Mouse (Mus musculus) heart, embryonic 13.5 days (tissue): Measurements from ENCODE around the gene Get4. TPM values are rescaled to one million over a fixed set of nuclear protein-coding genes. Genes with fewer than 3 reads are reported as not detected.

Source experiments
- ATAC-seq: fragments of 200-750 bp; cut with Nextera tagmentation; 2 replicates; pipeline ENCODE4 v1.8.0; 2017; ENCODE audit warnings: moderate TSS enrichment; ENCODE audit not compliant: insufficient number of reproducible peaks, low FRiP score, low TSS enrichment; ENCODE audit errors: extremely low read depth
- H3K27ac ChIP-seq: fragments of 300-500 bp; sonication (generic); replicated peaks from 2 replicates; pipeline ENCODE4 v1.5.1; 2015; ENCODE audit warnings: moderate library complexity, mild to moderate bottlenecking, inconsistent platforms
- H3K27me3 ChIP-seq: fragments of 300-500 bp; sonication (generic); replicated peaks from 2 replicates; pipeline ENCODE4 v1.6.1; 2015; ENCODE audit warnings: mild to moderate bottlenecking, inconsistent platforms
- H3K36me3 ChIP-seq: fragments of 300-500 bp; sonication (generic); 2 replicates; pipeline ENCODE4 v1.6.1; 2015; ENCODE audit warnings: mild to moderate bottlenecking, inconsistent platforms
- H3K4me1 ChIP-seq: fragments of 300-500 bp; sonication (generic); 2 replicates; pipeline ENCODE4 v1.6.1; 2015; ENCODE audit warnings: inconsistent platforms
- H3K4me2 ChIP-seq: fragments of 300-500 bp; sonication (generic); 2 replicates; pipeline ENCODE4 v1.6.1; 2015; ENCODE audit warnings: inconsistent platforms, mild to moderate bottlenecking, moderate library complexity
- H3K4me3 ChIP-seq: fragments of 300-500 bp; sonication (generic); 2 replicates; pipeline ENCODE4 v1.5.1; 2015; ENCODE audit warnings: moderate library complexity, mild to moderate bottlenecking, inconsistent platforms
- H3K9ac ChIP-seq: fragments of 300-500 bp; sonication (generic); 2 replicates; pipeline ENCODE4 v1.6.1; 2015; ENCODE audit warnings: inconsistent platforms, mild to moderate bottlenecking, moderate library complexity
- H3K9me3 ChIP-seq: fragments of 300-500 bp; sonication (generic); 2 replicates; pipeline ENCODE4 v1.6.1; 2016; ENCODE audit warnings: inconsistent platforms
- WGBS: fragments of 180-500 bp; shearing (Covaris S2); methylation state at CpG from one replicate; pipeline ENCODE4 v1.1.7; 2015; ENCODE audit warnings: mixed read lengths; 5-methylcytosine and 5-hydroxymethylcytosine counted together
- polyA plus RNA-seq: library from polyadenylated mRNA; unstranded; fragments of >200 nt; fragmentation: Nextera tagmentation; extraction: Ambion mirVana; gene quantifications from 2 replicates; pipeline ENCODE4 v1.2.1, GENCODE M21; 2015

The Get4 gene
- polyA plus RNA-seq, 1 experiment from 2014 or later: 127 TPM

DNA sequence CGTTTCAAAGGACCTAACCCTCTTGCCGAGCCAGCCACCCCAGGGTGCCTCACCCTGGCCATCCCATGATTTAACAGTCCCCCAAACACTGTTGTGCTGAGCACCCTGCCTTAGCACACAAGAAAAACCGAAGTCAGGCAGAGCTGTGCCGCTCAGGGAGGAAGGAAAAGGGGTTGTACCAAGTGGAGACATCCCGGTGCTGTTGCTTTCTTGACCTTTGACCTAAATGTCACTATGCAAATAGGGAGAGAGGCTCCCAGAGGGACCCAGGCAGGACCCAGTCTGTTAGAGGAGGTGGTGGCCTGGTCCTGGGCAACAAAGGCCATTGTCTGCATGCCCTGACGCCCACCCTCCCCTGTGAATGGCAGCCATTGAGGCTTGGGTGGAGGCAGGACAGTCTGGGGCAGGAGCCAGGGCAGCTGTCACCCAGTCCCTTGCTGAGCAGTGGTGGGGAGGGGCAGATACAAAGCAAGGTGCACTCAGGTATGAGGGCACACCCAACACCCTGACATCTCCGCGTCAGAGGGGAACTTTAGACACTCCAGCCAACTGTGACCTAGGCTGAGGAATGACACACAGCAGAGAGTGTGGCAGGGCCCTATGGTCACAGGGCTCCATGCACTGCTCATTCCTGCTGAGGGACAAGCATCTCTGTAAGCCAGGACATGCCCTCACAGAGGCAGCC is 33.4 kb downstream of the Get4 start:
- Histone ChIP-seq H3K4me3 (no peak overlapping the region), H3K36me3 (no peaks in the 10 kb centered on the region), H3K27me3 (peaks cover 9% of the 10 kb centered on the region), H3K4me1 (peaks cover 41% of the 10 kb centered on the region), H3K9ac (peak overlapping the region; percentile 50; the same call in 1 of the 2 replicates), H3K27ac (peak overlapping the region; percentile 15; the same call in 1 of the 2 replicates), H3K4me2 (no peak overlapping the region), H3K9me3 (no peaks in the 10 kb centered on the region)
- ATAC-seq: no peak
- WGBS: 45% methylated on average over 8 of the region's 8 CpGs

GRCm38 (mm10) chr5:139286142-139286941 is 34.2 kb downstream of the Get4 start:
- no peak for ATAC-seq
- H3K9ac ChIP-seq: peak overlapping the region; percentile 50

DNA sequence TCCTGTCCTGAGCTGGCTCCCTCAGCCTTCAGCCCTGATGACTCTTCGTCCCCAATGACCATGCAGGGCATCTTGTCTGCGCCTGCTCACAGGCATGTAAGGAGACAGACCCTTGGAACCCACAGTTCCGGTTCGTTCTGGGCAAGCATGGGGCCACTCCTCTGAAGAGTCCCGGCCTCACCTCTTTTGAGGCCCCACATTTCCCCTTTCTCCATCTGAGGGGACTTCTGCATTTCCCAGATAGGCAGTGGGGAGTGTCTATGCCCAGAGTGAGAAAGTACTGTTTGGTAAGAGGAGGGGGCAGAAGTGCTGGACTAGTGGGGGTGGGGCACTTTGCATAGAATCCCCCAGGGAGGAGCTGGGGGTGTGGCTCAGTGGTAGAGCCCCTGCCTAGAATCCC is 35.0 kb downstream of the Get4 start:
- no peak overlapping the region for H3K4me2 ChIP-seq
- no peaks in the 10 kb centered on the region for H3K27me3 ChIP-seq
- no peak overlapping the region; the same call in 1 of the 2 replicates for H3K9ac ChIP-seq
- no peaks in the 10 kb centered on the region for H3K36me3 ChIP-seq
- WGBS: 75% methylated on average over 5 of the region's 5 CpGs
- no peak for ATAC-seq
- peaks cover 26% of the 10 kb centered on the region for H3K4me1 ChIP-seq
- H3K9me3 ChIP-seq: no peaks in the 10 kb centered on the region
- H3K4me3 ChIP-seq: no peak overlapping the region
- H3K27ac ChIP-seq: no peak overlapping the region

More at GRCm38 (mm10) chr5:139286142-139286941, 34.2 kb downstream of the Get4 start:
- WGBS: 51% methylated on average over 14 of the region's 14 CpGs
- Histone ChIP-seq H3K9me3 (no peaks in the 10 kb centered on the region), H3K4me1 (peaks cover 32% of the 10 kb centered on the region), H3K36me3 (no peaks in the 10 kb centered on the region), H3K27ac (peak overlapping the region; percentile 20; the same call in 1 of the 2 replicates), H3K27me3 (0 out of 2 replicates have a peak, but pooled peaks cover 2% of the 10 kb centered on the region), H3K4me3 (no peak overlapping the region), H3K4me2 (no peak overlapping the region)

DNA sequence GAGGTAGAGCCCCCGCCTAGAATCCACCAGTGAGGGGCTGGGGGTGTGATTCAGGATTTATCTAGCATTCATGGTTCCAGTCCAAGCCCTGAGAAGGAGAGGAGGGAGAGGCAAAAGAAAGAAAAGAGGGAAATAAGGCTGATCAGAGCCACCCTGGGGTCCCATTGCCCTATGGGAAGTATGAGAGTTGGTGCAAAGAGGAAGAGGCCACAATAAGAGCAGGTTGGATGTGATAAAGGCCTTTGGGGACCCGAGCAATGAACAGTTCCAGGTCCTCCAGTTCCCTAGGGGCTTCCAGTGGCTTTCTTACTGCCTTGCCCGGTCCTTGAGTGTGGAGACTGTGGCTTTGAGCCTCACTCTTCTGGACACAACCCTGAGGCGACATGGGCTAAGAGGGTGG is 35.7 kb downstream of the Get4 start:
- Histone ChIP-seq H3K27me3 (no peaks in the 10 kb centered on the region), H3K4me1 (peaks cover 21% of the 10 kb centered on the region), H3K4me3 (no peak overlapping the region), H3K27ac (no peak overlapping the region), H3K36me3 (no peaks in the 10 kb centered on the region), H3K4me2 (no peak overlapping the region), H3K9ac (no peak overlapping the region), H3K9me3 (no peaks in the 10 kb centered on the region)
- no peak for ATAC-seq
- WGBS: 80% methylated on average over 4 of the region's 4 CpGs

DNA sequence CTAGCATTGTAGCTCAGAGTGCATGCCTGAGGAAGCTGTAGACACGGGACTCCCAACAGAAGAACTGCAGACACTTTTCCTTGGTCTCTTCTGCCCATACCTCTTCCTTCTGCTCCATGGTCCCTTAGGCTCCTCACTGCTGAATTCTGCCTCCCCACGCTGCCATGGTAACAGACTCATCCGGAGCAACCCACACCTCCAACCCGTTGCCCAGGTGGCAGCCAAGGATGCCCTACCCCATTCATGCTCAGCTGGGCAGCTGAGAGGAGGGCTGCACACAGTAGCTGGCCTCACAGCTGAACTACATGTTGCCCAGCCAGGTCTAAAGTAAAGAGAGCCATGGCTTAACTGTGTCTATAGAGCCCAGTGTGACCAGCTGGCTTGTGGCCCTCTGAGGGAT is 36.5 kb downstream of the Get4 start:
- H3K4me2 ChIP-seq: no peak overlapping the region
- no peaks in the 10 kb centered on the region for H3K27me3 ChIP-seq
- no peak overlapping the region for H3K9ac ChIP-seq
- 76% methylated on average over 4 of the region's 4 CpGs for WGBS
- H3K4me1 ChIP-seq: peaks cover 21% of the 10 kb centered on the region
- H3K36me3 ChIP-seq: no peaks in the 10 kb centered on the region
- H3K9me3 ChIP-seq: no peaks in the 10 kb centered on the region
- no peak overlapping the region for H3K27ac ChIP-seq
- ATAC-seq: no peak
- no peak overlapping the region for H3K4me3 ChIP-seq

- Histone ChIP-seq H3K4me1 (peaks cover 15% of the 10 kb centered on the region), H3K4me2 (no peak overlapping the region), H3K4me3 (no peak overlapping the region), H3K9ac (no peak overlapping the region), H3K27ac (no peak overlapping the region), H3K9me3 (no peaks in the 10 kb centered on the region), H3K27me3 (no peaks in the 10 kb centered on the region), H3K36me3 (no peaks in the 10 kb centered on the region)
- ATAC-seq: no peak
- WGBS: 78% methylated on average over 12 of the region's 12 CpGs
Measured at GRCm38 (mm10) chr5:139290467-139291259, 38.5 kb downstream of the Get4 start.

DNA sequence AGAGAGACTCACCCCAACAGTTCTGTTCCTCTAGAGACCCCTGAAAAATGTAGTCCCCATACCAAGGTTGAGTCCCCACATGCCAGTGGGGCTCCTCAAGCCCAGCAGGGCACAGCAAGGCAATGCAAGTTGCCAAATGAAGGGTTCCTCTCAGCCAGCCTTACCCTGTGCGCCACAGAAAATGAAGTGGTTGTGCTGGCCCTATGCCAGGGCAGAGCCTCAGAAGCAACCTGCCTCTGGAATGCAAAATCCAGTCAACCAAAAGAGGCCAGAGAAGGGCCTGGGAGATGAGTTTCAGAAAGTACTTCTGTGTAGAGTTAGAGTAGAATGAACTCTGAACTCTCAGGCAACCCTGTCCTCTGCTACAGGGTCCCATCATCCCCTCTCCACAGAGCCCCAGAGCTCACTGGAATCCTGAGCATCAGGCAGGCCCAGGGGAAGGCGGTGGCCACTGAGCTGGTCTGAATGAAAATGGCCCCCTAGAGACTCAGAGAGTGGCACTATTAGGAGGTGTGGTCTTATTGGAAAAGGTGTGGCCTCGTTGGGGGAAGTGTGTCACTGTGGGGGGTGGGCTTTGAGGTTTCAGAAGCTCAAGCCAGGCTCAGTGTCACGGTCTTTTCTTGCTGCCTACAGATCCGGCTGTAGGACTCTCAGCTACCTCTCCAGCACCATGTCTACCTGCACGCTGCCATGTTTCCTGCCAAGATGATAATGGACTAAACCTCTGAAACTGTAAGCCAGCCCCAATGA is 39.9 kb downstream of the Get4 start:
- H3K4me2 ChIP-seq: no peak overlapping the region
- no peaks in the 10 kb centered on the region for H3K27me3 ChIP-seq
- WGBS: 68% methylated on average over 6 of the region's 6 CpGs
- no peak for ATAC-seq
- H3K36me3 ChIP-seq: no peaks in the 10 kb centered on the region
- H3K4me3 ChIP-seq: no peak overlapping the region
- H3K9ac ChIP-seq: no peak overlapping the region
- peaks cover 2% of the 10 kb centered on the region; the same call in 1 of the 2 replicates for H3K4me1 ChIP-seq
- no peak overlapping the region for H3K27ac ChIP-seq
- H3K9me3 ChIP-seq: no peaks in the 10 kb centered on the region

DNA sequence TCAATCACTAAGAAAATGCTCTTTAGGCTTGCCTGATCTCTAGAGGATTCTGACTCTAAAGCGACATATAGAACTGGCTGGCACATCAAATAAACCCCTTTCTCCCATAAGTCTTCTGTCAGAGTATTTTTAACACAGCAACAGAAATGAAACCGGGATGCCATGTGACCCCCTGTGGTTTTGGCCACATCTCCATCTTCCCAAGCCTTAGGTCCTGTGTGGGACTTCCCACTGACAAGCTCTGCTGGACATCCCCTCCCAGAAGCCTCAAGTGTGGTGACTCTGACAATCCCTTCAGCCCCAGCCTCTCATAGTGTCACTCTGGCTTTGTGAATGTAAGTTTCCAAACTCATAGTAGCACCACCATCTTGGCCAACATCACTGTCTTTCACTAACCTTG is 42.0 kb downstream of the Get4 start:
- Histone ChIP-seq H3K9ac (no peak overlapping the region), H3K4me3 (no peak overlapping the region), H3K4me2 (no peak overlapping the region), H3K27ac (no peak overlapping the region), H3K9me3 (no peaks in the 10 kb centered on the region), H3K36me3 (no peaks in the 10 kb centered on the region), H3K27me3 (no peaks in the 10 kb centered on the region), H3K4me1 (no peaks in the 10 kb centered on the region; the same call in 1 of the 2 replicates)
- ATAC-seq: no peak
- WGBS: 60% methylated on average over 2 of the region's 2 CpGs

DNA sequence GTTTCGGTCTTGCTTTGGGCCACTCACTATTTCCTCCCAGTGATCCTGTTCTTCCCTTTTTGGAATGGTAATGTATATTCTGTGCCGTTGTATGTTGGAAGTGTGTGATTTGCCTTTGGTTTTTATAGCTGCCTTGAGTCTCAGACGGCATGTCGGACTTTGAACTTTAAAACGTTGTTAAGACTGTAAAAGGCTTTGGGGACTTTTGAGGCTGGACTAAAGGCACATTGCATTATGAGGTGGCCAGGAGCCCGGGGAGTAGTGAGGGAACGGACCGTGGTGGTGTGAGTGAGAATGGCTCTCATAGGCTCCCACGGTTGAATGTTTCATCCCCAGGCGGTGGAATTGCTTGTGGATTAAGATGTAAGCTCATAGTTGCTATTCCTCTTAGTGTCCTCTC is 45.0 kb downstream of the Get4 start:
- Histone ChIP-seq H3K4me2 (no peak overlapping the region), H3K9ac (no peak overlapping the region), H3K4me1 (no peaks in the 10 kb centered on the region; the same call in 1 of the 2 replicates), H3K27ac (no peak overlapping the region), H3K27me3 (0 out of 2 replicates have a peak, but pooled peaks cover 7% of the 10 kb centered on the region), H3K36me3 (no peaks in the 10 kb centered on the region), H3K9me3 (no peaks in the 10 kb centered on the region), H3K4me3 (no peak overlapping the region)
- 87% methylated on average over 10 of the region's 10 CpGs for WGBS
- ATAC-seq: no peak

DNA sequence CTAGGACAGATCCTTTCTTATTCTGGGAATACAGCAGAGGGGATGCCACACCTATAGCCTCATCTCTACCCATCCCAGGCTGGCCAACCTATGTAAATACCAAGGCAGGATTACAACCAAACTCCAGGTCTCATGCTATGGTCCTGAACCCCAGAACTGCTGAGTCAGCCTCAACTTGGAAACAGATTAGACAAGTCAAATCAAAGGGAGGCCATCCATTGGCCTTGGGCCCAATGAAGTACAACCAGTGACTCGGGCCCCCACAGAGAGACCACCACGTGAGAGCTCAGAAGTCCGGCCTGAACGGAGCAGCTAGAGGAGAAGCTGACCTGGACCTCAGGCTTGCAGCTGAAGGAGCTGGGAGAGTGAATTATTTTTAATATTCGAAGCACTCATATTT is 45.6 kb downstream of the Get4 start:
- ATAC-seq: no peak
- 77% methylated on average over 5 of the region's 5 CpGs for WGBS
- no peak overlapping the region for H3K4me2 ChIP-seq
- no peaks in the 10 kb centered on the region for H3K9me3 ChIP-seq
- H3K4me3 ChIP-seq: no peak overlapping the region
- H3K27ac ChIP-seq: no peak overlapping the region
- H3K4me1 ChIP-seq: no peaks in the 10 kb centered on the region
- 0 out of 2 replicates have a peak, but pooled peaks cover 7% of the 10 kb centered on the region for H3K27me3 ChIP-seq
- no peaks in the 10 kb centered on the region for H3K36me3 ChIP-seq
- H3K9ac ChIP-seq: no peak overlapping the region
